Mouse (Mus musculus): ENCODE measurements around the gene Ggt5. TPM values are rescaled to one million over a fixed set of nuclear protein-coding genes. Genes with fewer than 3 reads are reported as not detected.
"Not testable (repeated sequence)": the region's sequence is repeated elsewhere in the genome, so short reads cannot be mapped to it uniquely, and the experiment has no call there.

The Ggt5 gene
- total RNA-seq, 1 experiment from 2014 or later, result 1.8 TPM

DNA sequence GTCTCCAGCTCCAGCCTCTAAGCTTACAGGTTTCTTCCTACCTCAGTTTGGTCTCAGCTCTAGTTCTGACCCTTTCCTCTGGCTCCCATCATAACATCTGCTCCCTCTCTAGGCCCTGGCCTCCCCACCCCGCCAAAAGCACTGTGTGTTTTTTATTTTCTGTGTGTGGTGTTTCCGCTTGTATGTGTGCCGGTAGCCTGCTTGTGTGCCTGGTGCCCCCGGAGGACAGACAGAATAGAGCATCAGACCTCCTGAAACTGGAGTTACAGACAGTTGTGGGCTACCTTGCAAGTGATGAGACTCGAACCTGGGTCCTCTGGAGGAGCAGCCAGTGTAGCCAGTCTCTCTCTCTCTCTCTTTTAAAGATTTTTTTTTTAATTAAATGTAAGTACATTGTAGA is 22.8 kb upstream of the Ggt5 start:
- ATAC-seq (replicated peaks; ENCODE audit: insufficient number of reproducible peaks, low FRiP score, low TSS enrichment, poor library complexity, severe bottlenecking), result no peak

DNA sequence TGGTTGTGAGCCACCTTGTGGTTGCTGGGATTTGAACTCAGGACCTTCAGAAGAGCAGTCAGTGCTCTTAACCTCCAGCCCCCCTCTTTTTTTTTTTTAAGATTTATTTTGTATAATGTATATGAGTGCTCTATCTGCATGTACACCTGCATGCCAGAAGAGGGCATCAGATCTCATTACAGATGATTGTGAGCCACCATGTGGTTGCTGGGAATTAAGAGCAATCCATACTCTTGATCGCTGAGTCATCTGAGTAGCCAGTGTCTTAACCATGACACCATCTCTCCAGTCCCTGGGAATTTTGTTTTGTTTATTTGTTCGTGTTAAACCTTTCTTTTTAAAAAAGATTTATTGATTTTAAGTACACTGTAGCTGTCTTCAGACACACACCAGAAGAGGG is 22.4 kb upstream of the Ggt5 start:
- not testable (repeated sequence) for ATAC-seq (replicated peaks; ENCODE audit: insufficient number of reproducible peaks, low FRiP score, low TSS enrichment, poor library complexity, severe bottlenecking)

DNA sequence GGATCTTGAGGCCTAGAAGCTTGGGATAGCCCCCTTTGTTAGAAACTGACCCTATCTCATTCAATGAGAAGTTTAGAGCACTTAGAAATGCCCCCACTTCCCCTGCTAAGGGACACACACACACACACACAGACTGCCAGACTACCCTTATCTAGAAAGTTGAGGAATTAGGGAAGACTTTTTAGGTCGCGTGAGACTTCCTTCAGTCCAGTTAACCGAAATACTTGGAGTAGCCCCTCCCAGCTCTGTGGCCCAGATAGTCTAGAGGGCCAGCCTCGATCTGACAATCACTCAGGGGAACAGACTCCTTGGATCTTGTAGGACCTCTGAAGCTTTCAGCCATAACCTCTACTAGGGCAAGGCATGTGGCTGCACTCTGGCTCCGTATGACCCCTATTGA is 21.1 kb upstream of the Ggt5 start:
- ATAC-seq (replicated peaks; ENCODE audit: insufficient number of reproducible peaks, low FRiP score, low TSS enrichment, poor library complexity, severe bottlenecking), result no peak

DNA sequence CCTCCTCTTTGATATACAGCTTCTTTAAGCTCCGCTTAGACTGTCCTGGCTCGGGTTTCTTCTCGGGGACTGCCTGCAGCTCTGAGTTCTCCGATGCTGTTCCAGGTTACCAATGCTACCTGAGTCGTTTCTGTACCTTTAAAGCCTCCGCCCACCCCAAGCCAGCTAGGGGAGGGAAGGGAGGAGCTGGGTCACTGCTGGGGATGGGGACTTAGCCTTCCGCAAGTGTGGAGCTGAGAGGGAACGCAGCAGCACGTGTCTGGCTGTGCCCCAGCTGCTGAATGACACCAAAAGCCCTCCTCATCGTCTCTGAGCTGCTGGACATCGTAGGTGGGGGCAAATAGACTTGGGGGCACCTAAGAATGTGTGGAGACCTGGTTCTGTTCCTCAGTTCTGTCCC is 20.7 kb upstream of the Ggt5 start:
- ATAC-seq (replicated peaks; ENCODE audit: insufficient number of reproducible peaks, low FRiP score, low TSS enrichment, poor library complexity, severe bottlenecking), result no peak

DNA sequence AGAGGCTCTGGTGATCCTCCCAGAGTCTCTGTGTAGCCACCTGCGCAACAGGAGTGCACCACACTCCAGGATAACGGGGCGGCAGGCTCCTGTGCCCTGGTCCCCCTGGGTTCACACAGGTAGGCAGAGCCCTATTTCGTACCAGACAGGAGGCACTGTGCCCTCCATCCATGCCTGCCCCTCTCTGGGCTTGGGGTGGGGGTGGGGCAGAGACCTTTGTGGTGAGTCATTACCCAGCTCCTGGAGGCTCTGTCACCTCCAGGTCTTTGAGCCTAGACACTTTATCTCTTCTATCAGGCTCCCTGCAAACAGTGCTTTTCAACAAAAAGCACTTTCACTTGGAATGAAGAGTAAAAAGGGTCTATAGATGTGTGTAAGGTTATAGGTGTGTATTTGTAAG is 20.3 kb upstream of the Ggt5 start:
- no peak for ATAC-seq (replicated peaks; ENCODE audit: insufficient number of reproducible peaks, low FRiP score, low TSS enrichment, poor library complexity, severe bottlenecking)

DNA sequence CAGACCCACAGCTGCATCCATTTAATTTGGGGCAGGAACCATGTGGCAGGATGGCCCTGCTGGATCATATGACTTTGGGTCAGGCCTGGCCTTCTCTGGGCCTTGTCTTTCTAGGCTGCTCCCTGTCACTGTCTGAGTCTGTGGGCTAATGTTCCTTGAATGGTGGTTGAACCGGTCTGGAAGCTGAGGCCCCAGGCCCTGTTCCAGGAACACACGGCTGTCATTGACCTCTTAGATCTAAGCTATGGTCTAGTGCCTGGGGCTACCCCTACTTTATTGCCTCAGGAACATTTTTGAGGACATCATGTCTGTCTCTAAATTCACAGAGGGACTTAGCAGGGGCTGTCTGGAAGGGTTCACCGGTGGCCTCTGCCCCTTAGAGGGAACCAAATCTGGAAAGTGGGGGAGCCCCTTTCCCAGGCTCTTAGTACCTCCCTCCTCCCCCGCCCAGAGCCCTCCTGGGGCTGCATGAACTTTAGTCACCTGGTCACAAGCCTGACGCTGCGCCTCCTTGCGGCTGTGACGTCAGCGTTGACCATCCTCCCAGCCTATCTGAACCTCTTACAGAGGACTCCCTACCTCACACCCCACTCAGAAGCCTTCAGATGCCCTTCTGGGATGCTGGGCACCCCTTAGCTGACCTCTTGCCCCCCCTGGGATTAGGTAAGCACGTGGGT is 18.0 kb upstream of the Ggt5 start:
- ATAC-seq (replicated peaks; ENCODE audit: insufficient number of reproducible peaks, low FRiP score, low TSS enrichment, poor library complexity, severe bottlenecking), result no peak

DNA sequence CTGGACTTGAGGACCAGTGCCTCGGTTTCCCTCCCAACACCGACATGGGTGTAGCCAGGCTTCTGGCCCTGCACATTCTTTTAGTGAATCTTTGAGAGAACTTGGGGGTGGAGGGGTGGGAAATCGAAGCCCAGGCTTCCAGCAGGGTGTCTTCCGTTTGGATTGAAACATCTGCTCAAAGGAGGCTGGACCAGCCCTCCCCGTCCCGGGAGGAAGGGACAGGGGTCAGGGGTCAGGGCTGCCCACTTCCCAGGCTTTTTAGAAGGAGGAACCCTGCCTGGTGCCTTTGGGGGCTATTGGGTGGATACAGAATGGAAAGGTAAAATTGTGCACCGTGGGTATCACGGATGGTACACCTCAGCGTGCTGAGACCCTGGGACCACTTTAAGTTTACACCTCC is 17.2 kb upstream of the Ggt5 start:
- no peak for ATAC-seq (replicated peaks; ENCODE audit: insufficient number of reproducible peaks, low FRiP score, low TSS enrichment, poor library complexity, severe bottlenecking)

DNA sequence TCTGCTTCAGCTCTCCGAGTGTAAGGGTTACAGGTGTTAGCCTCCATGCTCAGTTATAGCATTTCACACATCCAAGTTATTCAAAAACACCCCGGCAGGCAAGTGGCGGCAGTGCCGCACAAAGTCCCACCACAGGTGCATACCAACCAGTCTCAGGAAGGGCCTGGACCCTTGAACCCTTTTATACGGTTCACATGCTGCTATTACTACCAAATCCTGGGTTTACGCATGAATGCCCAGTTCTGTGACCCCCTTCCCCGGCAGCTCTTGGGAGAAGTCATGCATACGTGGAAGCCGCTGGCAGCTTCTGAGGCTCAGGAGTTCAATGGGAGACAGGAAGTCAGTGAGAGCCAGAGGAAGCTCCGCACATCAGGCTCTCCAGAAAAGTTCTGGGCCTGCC is 16.0 kb upstream of the Ggt5 start:
- ATAC-seq (replicated peaks; ENCODE audit: insufficient number of reproducible peaks, low FRiP score, low TSS enrichment, poor library complexity, severe bottlenecking), result no peak

DNA sequence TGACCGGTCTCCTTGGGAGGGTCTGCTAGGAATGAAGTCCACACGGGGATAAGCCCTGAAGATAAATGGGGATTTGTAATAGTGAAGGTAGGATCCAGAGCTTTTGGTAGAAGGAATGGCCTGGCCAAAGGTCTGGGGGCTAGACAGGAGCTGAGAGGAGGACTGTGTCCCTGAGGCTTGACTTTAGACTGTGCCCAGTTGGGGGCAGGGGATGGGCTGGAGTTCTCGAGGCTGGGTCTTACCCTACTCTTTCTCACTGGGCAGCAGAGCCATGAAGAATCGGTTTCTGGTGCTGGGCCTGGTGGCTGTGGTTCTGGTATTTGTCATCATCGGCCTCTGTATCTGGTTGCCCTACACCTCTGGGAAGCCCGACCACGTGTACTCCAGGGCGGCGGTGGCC is 15.2 kb upstream of the Ggt5 start:
- ATAC-seq (replicated peaks; ENCODE audit: insufficient number of reproducible peaks, low FRiP score, low TSS enrichment, poor library complexity, severe bottlenecking), result no peak

DNA sequence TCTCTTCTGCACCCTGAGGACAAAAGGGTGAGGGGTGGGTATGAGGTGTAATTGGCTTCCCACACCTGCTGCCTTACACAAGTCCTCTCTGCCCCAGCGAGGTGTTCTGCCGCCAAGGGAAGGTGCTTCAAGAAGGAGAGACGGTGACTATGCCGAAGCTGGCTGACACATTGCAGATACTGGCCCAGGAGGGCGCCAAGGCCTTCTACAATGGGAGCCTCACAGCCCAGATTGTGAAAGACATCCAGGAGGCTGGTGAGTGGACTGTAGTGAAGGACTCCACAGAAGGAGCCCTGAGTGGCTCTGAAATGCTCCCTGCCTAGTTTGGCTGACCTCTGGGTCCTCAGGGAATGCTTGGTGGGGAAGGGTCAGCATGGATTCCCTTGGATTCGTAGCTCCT is 10.0 kb upstream of the Ggt5 start:
- ATAC-seq (replicated peaks; ENCODE audit: insufficient number of reproducible peaks, low FRiP score, low TSS enrichment, poor library complexity, severe bottlenecking), result no peak

DNA sequence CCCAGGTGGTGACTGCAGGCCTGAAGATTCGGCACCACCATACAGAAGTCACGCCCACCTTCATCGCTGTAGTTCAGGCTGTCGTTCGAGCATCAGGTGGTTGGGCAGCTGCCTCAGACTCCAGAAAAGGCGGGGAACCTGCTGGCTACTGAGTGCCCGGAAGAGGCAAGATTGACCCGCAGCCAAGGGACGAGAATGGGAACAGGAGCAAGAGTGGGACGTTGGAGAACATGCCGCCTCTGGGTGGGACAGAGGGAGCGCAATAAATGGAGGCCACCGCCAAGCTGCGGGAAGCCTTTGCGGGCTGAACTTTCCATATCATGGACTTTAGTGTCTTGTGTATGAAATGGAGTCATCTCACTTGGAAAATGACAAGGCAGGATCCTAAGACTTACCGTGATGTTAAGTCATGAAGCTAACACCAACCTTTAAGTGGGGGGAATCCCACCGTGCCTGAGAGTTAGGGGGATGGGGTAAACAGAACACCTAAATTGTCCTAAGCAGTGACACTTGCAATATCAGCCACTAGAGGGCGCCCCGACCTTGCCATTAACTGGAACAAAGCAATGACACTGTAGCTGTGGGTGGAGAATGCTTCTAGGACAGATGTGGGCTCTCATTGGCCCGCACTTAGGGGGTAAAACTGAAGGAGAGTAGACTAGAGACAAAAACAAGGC is 3.1 kb upstream of the Ggt5 start:
- peak; percentile 67 for ATAC-seq (replicated peaks; ENCODE audit: insufficient number of reproducible peaks, low FRiP score, low TSS enrichment, poor library complexity, severe bottlenecking)

DNA sequence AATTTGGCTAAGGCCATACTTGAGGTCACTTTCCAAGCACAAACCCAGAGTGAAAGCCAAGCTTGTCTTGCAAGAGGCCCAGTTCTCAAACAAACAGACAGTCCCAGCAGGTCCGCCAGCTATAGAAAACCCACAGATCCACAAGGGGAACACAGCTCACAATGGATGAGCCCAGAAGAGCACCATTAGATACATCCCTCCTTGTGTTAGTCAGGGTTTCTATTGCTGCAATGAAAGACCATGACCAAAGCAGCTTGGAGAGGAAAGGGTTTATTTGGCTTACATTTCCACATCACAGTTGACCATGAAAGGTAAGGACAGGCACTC is 2.6 kb upstream of the Ggt5 start:
- no peak for ATAC-seq (replicated peaks; ENCODE audit: insufficient number of reproducible peaks, low FRiP score, low TSS enrichment, poor library complexity, severe bottlenecking)

DNA sequence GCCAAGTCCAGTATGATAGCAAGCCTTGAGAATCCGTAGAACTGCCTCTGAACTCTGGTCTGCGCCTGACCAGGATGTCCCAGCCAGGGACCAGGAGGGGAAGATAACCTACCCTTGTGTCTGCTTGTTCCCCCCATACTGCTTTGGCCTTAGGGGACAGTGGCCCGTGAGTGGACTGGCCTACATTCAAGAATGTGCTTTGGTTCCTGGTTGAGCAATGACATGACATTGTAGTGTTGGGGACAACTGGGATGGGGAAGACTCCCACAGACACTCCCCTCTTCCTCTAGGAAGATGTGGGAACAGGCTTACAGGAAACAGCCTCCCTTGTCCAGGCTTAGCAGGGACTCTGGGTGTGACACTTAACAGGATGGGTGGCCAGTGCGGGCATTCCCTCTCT is 1.4 kb upstream of the Ggt5 start:
- no peak for ATAC-seq (replicated peaks; ENCODE audit: insufficient number of reproducible peaks, low FRiP score, low TSS enrichment, poor library complexity, severe bottlenecking)

DNA sequence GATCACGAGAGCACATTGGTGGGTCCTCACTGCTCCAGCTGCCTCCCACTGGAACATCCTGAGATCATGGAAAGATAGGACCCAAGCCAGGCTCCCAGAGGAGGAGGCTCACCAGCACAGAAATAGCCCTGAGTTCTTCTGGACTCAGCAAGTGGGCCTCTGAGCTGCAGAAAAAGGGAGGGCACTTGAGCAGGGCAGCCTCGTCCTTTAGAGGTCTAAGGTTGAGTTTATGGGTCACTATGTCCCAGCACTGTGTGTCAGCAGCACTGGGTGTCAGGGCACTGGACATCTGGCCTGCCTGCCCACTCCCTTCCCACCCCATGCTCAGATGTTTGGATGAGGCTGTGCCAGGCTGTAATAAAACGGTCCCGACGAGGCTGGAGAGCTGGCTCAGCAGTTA is 804 bp upstream of the Ggt5 start:
- no peak for ATAC-seq (replicated peaks; ENCODE audit: insufficient number of reproducible peaks, low FRiP score, low TSS enrichment, poor library complexity, severe bottlenecking)

DNA sequence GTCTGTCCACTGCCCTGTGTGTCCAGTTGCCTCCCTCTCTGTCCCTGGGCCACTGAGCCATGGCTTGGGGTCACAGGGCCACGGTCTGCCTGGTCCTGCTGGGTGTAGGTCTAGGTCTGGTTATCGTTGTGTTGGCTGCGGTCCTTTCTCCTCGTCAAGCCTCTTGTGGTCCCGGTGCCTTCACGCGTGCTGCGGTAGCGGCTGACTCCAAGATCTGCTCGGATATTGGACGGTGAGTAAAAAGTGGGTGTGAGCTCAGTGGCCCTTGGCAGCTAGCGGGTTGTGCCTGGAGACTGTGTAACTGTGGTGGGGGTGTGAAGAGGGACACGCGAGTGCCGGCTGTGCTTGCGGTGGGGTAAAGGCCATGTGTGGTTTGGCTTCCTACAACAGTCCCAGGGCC is 511 bp downstream of the Ggt5 start:
- peak; percentile 25; the same call in 1 of the 2 replicates for ATAC-seq (replicated peaks; ENCODE audit: insufficient number of reproducible peaks, low FRiP score, low TSS enrichment, poor library complexity, severe bottlenecking)

DNA sequence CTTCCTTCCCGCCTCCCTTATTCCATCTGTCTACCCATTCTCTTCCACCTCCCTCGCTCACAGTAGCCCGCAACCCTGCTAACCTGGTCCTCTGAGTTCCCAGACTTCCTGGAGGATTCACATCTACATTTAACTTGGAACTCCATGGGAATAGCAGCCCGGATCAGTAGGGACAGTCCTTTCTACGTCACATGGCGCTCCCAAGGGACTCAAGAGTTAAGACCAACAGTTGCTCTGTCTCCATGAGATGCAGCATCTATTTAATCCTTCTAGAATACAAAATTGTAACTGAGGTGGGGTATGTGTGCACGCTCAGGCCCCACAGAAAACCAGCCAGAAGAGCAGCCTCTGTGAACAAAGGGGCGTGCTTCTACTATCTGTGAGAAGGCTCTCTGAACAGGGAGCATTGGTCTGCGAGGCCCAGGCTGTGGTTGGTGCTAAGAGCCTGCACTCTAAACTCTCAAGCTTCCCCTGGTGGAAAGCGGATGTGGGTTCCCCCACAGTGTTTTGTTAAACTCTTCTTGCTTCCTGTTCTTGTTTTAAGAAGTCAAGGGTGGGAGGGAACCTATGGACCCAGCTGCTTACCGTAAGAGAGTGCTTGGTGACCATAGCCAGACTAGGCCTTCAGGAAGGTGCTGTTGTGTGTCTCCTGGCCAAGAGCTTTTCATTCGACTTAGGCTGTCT is 2.2 kb downstream of the Ggt5 start:
- ATAC-seq (replicated peaks; ENCODE audit: insufficient number of reproducible peaks, low FRiP score, low TSS enrichment, poor library complexity, severe bottlenecking), result peak; percentile 91

DNA sequence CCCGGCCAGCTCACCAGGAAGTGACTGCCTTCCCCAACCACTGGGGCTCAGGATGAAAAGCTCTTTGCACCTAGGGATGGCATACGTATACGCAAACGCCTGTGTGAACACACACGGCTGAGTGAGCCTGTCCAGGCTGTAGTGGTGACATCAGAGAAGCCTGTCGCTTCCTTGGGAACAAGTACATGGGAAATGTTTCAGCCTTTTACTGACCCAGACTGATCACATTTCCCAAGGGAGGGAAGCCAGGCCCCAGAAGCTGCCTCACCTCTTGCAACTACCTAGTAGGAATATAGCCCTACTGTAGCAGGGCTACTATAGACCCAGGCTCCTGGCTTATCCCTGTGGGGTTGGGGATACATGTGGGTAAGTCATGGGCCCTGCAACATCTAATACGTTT is 3.4 kb downstream of the Ggt5 start:
- no peak for ATAC-seq (replicated peaks; ENCODE audit: insufficient number of reproducible peaks, low FRiP score, low TSS enrichment, poor library complexity, severe bottlenecking)

DNA sequence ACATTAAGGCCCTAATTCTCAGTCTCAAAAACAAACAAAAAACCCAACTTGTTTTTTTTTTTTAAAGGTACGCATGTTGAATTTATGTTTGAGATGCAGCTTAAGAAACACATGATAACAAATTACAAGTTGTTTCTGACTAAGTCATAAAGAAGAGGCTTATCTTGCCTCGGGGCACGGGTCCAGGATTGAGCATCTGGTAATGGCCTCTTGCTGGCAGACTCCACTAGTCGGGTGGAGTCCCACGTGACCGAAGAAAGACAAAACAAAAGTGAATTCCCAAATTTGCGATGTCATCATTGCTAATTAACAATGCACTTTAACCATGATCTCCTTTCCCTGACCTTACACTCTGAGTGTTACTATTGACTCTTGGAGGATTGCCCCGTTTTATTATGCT is 6.8 kb downstream of the Ggt5 start:
- ATAC-seq (replicated peaks; ENCODE audit: insufficient number of reproducible peaks, low FRiP score, low TSS enrichment, poor library complexity, severe bottlenecking), result no peak

DNA sequence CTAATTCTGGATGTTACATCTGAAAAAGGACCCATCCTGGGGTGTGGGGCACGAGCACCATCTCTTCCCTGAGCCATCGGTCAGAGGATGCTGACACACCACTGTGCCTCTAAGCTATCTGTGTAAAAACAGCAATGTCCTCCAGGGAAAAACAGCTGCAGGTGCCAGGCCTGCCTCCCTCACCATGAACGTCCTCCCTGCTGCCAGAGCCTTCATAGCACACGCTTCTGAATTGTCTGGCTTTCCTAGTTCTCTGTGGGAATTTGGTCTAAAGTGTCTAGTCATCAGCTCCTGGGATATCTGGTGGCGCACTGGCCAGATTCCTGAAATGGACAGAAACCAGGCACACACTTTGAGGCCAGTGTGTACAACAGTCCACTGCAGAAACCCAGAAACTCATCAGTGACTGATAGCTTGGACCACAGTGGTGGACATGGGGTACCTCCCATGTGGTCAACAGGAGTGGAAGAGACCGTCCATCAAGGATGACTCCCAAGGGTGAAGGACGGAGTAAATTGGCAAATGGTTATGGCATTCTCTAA is 11.1 kb downstream of the Ggt5 start:
- no peak for ATAC-seq (replicated peaks; ENCODE audit: insufficient number of reproducible peaks, low FRiP score, low TSS enrichment, poor library complexity, severe bottlenecking)
